8 mouse cellular contexts compared by ENCODE assay signal in genomic region chr13:114831367-114831833, GRCm38 (mm10). TPM values are rescaled to one million over a fixed set of nuclear protein-coding genes. Genes with fewer than 3 reads are reported as not detected.
DNase-seq lines count a peak whose midpoint lies in the region; ATAC-seq and TF ChIP-seq lines count a peak whose summit lies in the region.
"Had no signal": no experiment of that assay in that cellular context is flagged by ENCODE, and none has a peak within 500 bp of the region (broad histone marks: within the 10 kb centered on the region; RNA-seq: fewer than 3 reads in every experiment).

No protein-coding gene starts in this region.

- intact Hi-C loops in left cerebral cortex, adult 2 months (cut with DNase I): loop anchor here (1.0 to 5.0 kb wide), 3 partner anchors 133 to 1886 kb away; partner anchors contain the start of gene Pelo

- peaks cover 2% of the 10 kb centered on the region for H3K36me3 ChIP-seq in liver, embryonic 14.5 days (replicated peaks; ENCODE audit: control insufficient read depth, insufficient read depth, low read depth)

- no peaks in the 10 kb centered on the region for H3K9me3 ChIP-seq in liver, embryonic 14.5 days (ENCODE audit: control insufficient read depth, low read length)
- H3K9me3 ChIP-seq: heart, embryonic 13.5 days had no signal

- WGBS in liver, embryonic 14.5 days (ENCODE audit: insufficient replicate concordance): 68% methylated on average over 4 of the region's 4 CpGs

- DNase-seq in left cerebral cortex, adult 2 months (ENCODE audit: extremely low spot score in 1 of 2, low spot score in 2 of 2): no peak
- no peak for DNase-seq in left cerebral cortex, adult 11 months (ENCODE audit: low spot score)
- peak; percentile 61 for DNase-seq in R1 (ENCODE audit: low read depth, low spot score)
- peak in 1 of 3 experiments; percentile 16 for DNase-seq in liver, embryonic 14.5 days (ENCODE audit: low read depth in 3 of 3, low spot score in 3 of 3)
- peak; percentile 71 for DNase-seq in retina, embryonic 14.5 days (ENCODE audit: low spot score)
- DNase-seq in urinary bladder, postnatal 14 days (ENCODE audit: low spot score): no peak

- peak; percentile 69 for TF ChIP-seq CTCF in left cerebral cortex, adult 2 months (IDR thresholded peaks at IDR 0.05)
- TF ChIP-seq CTCF in liver, embryonic 14.5 days (IDR thresholded peaks at IDR 0.05; ENCODE audit: low read depth): peak; percentile 57

- H3K4me2 ChIP-seq in liver, embryonic 14.5 days (ENCODE audit: low read depth): no peak overlapping the region
- H3K4me2 ChIP-seq: heart, embryonic 13.5 days had no signal

- no peak overlapping the region for H3K27ac ChIP-seq in left cerebral cortex, adult 2 months
- H3K27ac ChIP-seq in liver, embryonic 14.5 days: no peak overlapping the region
- H3K27ac ChIP-seq: heart, embryonic 13.5 days had no signal

- H3K27me3 ChIP-seq in liver, embryonic 14.5 days (ENCODE audit: control insufficient read depth, insufficient read depth, low read length): no peaks in the 10 kb centered on the region
- H3K27me3 ChIP-seq: heart, embryonic 13.5 days had no signal

- no peaks in the 10 kb centered on the region for H3K4me1 ChIP-seq in liver, embryonic 14.5 days (replicated peaks; ENCODE audit: control insufficient read depth in 2 of 2, insufficient read depth in 2 of 2, low read length in 1 of 2)

- no peak overlapping the region for H3K9ac ChIP-seq in liver, embryonic 14.5 days (replicated peaks)
- H3K9ac ChIP-seq: heart, embryonic 13.5 days had no signal

- no peak overlapping the region for H3K4me3 ChIP-seq in left cerebral cortex, adult 2 months
- H3K4me3 ChIP-seq in liver, embryonic 14.5 days (ENCODE audit: insufficient read depth in 1 of 2, low read depth in 2 of 2, low read length in 2 of 2): no peak overlapping the region
- H3K4me3 ChIP-seq: heart, embryonic 13.5 days had no signal

- no peak for TF ChIP-seq EP300 in liver, embryonic 14.5 days (IDR thresholded peaks at IDR 0.05; ENCODE audit: low read depth)

- ATAC-seq in erythroid progenitor cell, adult 5-6 weeks (replicated peaks; ENCODE audit: low FRiP score, poor library complexity, severe bottlenecking): peak; percentile 41; the same call in 1 of the 2 replicates
- peak; percentile 28; the same call in 1 of the 2 replicates for ATAC-seq in liver, embryonic 14.5 days (ENCODE audit: insufficient read depth)

RNA-seq across cellular contexts. Expression of gene Mocs2, which starts 13.4 kb away (rescaled TPM):
- total RNA-seq in left cerebral cortex, adult 2 months (2021): 10 to 100 TPM; 70.6 to 78.0 TPM
- total RNA-seq in erythroid progenitor cell, adult 5-6 weeks (2015; ENCODE audit: low replicate concordance): 20.5 and 23.8 TPM in 2 replicates
- 15.9 and 16.9 TPM in 2 replicates for total RNA-seq in erythroid progenitor cell, adult 5-6 weeks (2017; ENCODE audit: low replicate concordance)
- polyA plus RNA-seq in liver, embryonic 14.5 days (2012; rRNA removed): 15.7 and 29.5 TPM in 2 replicates
- 57.5 and 60.1 TPM in 2 replicates for polyA plus RNA-seq in liver, embryonic 14.5 days (2014; fragmentation: Nextera tagmentation; extraction: Ambion mirVana)

Comparison
In these comparisons a context has a peak if more than half of its experiments do, and no peak if none do; other contexts are left out.
1. DNase-seq: peak in R1 (single experiment) and retina, embryonic 14.5 days (single experiment); none in left cerebral cortex, adult 2 months (0 of 2), left cerebral cortex, adult 11 months (single experiment) and urinary bladder, postnatal 14 days (single experiment).